Mouse (Mus musculus) thymus, adult 18-20 months (tissue): ENCODE measurements at regions not wholly inside any gene's neighbourhood (a gene's known extent, or its start where the extent isn't known, plus 50 kb on each side); places are given as distances from the start of the nearest gene placed in this dataset.
A peak's percentile ranks its signal among the peaks of the same experiment; 100 is the strongest.

Experiments
- DNase-seq, 2 experiments: peaks; one replicate each; pipeline ENCODE4 v3.0.0; 2022; ENCODE audit warnings: mixed read lengths in 2 of 2

DNA sequence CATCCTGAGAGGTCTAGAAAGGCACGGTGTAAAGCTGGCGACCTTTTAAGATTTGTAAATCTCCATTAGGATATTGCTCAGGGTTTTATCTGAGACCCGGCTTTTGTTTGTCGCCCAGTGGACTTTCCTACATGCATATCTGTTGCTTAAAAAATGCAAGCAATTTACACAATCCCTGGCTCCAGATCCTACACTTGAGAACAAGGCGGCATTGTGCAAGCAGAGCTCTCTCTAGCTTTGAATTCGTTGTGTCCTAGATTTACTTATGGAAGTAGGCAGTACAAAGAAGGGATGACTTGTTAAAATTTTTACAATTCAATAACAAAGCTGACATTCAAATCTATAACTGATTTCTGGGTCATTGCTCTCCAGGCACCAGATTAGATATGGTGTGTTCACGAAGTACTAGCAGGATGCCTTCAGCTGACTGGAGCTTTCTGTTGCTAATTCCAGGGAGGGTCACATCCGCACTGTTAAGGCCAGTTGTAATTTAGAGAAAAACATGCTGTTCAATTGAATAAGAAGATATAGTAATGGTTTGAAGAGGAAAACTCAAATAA is 62.2 kb upstream of the Teddm2 start:
- DNase-seq: no peak

DNA sequence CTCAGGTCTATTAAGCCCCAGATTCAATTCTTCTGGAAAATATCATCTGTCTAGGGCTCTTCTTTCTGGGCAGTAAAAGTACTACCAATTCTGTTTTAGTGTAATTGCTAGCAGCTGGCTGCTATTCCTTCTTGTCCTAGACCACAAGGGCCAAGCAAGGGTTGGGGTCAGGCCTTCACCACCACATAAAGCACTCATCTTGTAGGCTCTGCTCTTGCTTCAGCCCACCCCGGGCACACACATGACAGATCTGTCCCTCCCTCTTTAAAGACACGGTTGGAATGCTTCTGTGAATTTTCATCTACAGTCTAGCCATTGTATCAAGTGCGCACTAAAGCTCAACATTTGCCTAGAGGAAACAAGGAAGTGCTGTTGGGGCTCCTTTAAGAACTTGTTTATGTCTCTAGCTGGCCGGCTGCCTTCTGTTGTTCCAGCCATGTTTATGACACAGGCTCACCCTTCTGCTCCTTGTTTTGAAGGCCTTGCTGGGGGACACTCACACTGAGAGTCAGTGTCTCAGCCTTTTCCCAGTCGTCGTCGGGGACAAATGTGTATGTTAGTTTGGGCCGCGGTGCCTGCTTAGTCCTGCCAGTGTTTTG is 63.8 kb upstream of the Teddm2 start:
- DNase-seq: no peak

DNA sequence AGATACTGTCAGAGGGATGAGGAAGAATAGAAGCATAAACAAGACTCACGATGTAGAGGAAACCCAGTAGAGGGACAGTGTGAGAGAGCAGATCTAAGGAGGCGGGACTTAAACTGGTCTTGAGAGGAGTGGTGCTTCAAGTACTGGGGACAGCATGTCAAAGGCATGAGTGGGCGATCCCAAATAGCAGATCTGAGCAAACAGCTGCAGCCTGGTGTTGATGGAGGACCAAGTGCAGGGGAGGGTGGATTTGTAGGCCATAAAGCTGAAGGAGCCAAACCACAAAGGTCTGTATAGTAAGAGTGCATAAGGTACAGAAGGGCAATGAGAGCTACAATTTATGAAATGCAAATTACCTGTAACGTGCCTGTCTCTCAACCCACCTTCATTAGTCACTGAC is 69.4 kb upstream of the Teddm2 start:
- DNase-seq: no peak

DNA sequence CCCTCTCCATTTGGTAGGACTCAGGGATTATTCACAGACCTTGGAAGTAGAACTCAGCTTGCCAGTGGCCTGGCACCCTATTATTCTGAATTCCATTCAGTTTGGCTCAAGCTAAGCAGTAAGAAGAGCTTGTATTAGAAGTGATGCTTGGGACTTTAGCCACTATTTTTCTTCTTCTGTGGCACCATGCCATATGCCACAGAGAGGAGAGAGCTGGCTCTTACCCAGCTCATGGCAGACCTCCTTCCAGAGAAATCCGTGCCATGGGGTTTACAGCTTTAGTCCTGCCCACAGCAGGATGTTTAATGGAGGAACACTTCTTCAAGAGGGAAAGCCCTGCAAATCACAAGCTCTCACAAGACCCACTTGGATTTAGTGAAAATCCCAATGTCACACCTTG is 74.3 kb upstream of the Teddm2 start:
- no peak for DNase-seq

DNA sequence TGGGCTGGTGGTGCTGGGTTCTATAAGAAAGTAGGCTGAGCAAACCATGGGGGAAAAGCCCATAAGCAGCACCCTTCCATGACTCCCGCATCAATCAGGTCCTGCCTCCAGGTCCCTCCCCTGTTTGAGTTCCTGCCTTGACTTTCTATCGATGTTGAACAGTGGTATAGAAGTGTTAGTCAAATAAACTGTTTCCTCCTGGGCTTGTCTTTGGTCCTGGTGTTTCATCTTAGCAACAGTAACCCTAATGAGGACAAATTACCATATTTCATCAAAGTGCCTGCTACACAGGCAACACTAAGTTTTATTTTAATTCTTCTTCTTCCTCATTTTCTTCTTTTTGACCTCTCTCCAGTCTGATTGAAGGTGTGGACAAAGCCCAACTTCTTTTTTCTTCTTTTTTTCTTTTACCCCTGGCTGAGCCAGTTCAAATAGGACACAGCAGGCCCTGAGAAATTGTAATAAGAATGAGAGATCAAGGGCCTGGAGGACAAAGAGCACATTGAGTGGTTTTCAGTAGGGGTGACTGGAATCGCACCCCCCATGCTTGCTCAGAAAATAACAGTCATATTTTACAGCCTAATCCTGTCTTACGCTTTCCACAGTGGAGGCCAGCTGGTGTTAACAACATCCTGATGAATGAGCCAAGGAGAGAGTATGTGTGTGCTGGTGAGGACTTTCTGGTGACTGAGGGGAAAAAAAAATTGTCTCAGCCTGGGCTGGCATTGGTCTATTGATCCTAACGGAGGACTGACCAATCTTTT is 78.1 kb upstream of the Teddm2 start:
- DNase-seq: no peak

DNA sequence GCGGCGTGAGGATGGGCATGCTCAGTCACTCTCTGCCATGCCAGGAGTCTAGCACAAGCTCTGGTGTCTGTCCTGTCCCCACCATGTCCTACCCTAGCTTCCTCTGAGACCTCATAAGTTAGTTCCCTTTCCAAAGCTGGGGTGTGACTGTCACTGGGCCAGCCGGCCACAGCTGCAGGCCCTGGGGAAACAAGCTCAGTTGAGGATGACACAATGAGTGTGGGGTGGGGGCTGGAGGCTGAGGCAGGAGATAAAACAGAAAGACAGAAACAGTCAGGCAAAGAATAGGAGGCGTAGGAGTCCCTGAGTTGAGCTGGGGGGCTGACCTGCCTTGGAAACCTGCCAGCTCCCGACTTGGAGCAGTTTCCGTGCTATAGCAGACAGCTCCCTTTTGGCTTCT is 80.9 kb upstream of the Teddm2 start:
- peak in 1 of 2 experiments; percentile 1 for DNase-seq

DNA sequence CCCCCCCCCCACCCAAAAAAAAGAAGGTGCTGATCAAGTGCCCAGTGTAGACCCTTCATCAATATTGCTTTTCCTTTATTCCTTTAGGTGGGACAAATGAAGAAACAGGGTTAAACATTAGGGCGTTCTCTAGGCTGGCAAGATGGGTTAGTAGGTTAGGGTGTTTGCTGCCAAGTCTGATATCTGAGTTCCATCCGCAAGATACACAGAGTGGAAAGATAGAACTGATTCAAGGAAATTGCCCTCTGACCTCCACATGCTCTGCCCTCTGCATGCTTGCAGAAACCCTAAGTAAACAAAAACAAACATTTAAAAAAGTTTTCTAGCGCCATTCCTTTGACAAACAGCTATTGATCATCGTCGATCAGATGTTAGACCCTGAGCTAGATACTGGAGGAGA is 85.6 kb upstream of the Teddm2 start:
- no peak for DNase-seq

DNA sequence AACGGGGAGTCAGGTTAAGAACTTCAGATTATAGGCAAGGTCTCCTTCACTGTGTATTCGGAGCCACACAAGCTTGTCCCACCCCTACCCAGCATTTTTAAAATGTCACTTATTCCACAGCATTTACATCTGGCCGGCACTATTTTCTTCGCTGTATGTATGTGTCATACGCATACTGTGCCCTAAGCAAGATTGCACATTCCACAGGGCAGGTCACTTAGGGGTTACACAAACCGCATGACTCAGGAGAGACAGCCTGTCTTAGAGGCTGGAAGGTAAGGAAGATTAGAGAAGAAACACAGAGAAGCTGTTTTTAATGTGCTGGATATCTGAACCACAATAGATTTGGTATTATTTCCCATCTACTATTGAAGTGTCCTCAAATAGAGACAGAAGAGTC is 86.6 kb upstream of the Teddm2 start:
- DNase-seq: no peak

DNA sequence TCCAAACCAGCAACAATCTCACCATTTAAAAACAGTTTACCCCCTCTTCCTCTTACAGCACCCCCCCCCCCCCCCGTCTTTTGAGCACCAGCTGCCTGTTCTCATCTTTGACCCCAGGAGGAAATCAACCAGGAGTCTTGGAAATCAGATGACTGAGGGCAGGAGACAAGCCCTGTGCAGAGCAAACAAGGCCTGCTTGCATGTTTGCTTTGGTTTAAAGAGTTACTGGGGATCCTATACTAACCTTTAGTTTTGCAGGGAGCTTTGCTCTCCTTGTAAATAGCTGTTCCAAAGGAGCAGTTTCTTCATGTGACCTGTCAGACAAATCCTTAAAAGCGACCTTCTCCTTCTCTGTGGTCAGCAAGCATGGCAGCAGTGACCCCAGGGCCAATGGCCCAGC is 88.3 kb upstream of the Teddm2 start:
- DNase-seq: no peak

DNA sequence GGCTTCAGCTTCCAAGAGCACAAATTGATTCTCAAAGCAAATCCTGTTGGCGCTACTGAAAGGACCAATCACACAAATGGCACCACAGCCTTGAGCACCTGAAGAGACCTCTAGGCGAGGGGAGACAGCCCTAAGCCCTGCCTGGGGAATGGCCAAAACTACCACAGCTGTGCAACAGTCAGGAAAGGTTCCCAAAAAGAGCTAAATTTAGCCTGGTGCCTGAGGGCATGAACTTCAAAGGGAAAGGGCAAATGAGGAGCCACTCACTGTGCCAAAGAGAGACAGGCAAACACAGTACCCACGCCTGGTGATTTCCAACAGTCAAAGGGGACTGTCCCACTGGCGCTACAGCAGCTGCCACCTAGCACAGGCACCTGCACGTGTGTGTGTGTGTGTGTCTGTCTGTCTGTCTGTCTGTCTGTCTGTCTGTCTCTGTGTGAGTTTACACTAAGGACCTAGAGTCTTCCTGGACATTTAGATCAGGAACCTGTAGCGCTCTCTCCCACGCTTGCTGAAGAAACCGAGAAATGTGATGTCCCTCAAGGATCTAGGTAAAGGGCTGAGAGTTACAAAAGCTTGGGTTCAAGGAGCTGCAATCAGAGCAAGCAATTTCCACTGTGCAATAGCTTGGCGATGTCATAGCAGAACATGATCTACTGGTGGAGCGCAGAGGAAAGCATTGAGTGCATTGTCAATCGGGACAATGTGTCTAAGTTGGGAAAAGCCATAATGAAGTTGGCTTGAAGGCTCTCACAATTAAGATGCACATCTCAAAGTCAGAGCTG is 90.8 kb upstream of the Teddm2 start:
- DNase-seq: no peak

DNA sequence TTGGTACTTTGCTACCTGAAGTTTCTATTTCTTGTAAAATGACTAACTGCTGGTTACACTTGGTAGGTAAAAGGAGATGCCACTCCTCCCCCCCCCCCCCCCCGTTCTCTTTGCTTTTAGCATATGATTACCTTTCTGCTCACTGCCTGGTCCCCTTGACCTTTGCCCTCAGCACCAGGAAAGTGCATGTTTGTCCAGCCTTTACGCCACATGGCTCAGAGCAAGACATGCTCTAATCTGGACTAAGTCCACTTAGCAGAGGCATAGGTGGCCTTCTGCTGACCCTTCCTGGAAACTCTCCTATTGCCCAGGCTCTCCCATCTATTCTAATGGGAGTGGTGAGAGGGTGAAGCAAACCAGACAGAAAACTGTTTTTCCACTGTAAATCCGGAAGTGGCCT is 92.4 kb upstream of the Teddm2 start:
- no peak for DNase-seq

DNA sequence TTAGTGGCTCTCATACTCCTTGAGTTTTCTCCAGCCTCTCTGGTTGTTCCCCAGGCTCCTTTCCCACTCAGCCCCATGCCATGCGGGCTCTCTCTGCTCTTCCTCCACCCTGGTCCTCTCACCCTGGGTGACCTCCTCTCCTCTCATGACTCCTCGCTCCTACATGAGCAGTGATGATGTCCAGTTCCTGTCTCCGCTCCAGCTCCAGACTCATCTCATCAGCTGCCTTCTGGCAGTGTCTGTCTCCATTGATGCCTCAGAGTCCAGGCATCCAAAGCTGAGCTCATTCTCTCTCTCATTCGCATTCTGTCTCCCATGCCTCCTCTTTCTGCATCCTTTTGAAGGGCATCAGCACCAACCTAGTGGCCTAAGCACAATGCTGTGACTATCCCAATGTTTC is 94.8 kb upstream of the Teddm2 start:
- DNase-seq: no peak

DNA sequence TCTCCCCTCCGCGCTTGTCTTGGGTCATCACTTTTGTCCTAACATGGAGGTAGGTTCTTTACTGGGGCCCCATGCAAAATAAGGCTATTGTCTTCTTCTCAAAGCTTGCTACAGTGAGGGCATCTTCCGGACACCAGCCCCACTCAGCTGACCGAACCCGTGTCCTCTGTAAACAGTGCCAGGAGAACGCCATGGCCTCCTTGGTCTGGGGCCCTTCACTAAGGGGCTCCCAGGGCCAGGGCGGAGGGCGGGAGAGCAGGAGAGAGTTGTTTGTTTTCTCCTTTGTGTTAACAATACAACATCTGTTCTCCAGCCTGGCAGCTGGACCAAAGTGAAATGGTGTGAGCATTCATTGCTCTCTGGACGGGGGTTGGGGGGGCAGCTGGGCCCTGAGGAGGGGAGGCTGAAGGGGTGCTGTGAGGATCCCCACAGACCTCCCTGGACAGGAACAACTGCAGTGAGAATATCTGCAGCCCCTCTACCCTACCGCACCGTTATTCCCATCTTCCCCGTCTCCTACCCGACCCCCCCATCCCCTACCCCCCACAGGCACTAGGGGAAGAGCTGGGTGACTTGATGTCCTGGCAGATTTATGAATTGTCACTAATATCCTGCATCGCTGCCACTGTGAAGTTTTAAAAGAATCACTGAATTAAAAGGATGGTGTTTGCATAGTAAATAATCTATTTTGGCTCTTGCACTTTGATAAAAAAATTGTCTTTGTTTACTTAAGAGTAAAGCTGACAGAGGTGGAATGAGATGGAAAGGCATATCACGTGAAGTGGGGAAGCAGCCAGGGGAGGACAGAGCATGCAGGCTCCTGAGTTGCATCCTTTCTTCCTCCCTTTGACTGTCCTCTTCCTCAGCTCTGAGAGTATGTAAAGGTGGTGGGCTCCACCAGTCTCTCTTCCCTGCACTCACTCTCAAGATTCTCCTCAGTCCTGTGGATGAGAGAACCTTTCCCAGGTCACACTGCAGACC is 97.5 kb upstream of the Teddm2 start:
- DNase-seq: no peak

DNA sequence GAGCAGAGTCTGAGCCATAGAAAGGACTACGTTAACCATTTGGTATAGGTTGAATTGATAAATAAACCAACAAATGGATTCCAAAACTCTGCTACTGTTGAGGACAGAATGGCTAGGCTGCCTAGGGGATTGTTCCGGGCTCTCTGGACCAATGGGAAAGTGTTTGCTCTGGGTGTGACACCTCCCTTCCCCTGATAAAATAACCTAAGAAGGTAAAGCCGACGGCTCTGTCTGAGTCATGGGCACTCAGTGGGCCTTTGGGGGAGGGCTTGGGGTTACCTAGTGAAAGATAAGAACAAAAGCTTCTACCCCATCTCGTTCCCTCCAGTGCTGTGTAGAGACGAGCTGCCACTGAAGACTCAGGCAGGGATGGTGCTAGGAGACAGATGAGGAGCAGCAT is 99.7 kb upstream of the Teddm2 start:
- no peak for DNase-seq

DNA sequence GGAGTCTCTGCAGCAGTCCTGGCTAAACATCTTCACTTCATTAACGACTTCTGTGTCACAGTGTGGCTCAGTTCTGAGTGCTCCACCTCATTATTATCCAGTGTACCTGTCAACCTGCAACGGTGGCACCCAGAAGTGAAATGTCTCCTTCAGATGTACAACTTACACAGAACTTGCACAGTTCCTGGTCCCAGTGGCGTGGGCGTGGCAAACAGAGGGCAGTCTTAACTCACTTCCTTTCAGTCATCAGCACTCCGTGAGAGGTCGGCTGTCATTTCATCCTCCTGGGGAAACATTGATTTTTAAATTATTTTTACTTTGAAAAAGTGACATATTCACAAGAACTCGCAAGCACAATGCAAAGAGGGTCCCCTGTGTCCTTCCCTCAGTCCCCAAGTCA is 103.6 kb upstream of the Teddm2 start:
- no peak for DNase-seq

DNA sequence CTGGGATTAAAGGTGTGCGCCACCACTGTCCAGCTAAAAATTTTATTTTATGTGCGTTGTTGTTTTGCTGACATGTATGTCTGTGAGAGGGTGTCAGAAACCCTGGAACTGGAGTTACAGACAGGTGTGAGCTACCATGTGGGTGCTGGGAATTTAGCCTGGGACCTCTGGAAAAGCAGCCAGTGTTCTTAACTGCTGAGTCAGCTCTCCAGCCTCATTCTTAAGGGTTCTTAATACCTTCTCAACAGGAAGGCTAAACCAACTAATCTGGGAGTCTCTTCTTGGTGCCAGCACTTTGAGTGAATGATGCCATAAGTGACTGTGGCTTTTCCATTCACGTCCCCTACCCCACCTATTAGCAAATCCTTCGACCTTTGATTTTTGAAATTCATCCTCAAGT is 104.6 kb upstream of the Teddm2 start:
- DNase-seq: no peak

DNA sequence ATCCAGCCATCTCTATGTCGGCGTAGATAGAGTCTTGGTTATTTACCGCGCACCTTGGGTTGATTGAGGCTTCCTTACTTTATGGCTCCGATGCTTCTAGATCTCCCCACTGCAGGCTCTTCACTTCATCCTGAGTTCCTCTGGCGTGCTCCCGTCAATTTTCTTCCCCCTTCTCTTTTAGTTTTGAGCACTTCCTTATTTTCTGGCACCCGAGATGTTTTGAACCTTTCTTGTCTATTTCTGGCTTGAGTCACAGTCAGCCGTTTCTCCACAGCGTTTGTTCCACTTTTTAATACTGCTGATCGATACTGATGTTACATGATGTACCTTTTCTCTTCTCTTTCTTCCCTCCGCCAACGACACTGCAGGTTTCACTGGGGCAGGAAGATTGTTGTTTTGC is 106.0 kb upstream of the Teddm2 start:
- no peak for DNase-seq

DNA sequence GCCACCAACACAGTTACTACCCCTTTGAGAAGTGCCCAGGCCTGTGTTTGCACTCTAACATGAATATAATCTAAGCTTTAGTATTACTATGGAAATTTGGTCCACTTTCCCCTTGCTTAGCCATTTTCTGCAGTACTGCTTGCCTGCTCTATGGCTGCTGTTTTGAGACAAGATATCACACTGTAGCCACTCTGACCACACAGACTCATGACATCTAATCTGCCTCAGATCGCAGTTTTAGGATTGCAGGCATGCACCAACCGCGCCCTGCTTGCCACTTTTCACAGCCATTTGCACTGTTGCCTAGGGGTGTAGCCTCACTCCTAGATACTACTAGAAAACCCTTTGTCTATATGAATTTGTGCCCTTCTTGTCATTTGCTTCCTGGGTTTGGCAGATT is 107.4 kb upstream of the Teddm2 start:
- no peak for DNase-seq

DNA sequence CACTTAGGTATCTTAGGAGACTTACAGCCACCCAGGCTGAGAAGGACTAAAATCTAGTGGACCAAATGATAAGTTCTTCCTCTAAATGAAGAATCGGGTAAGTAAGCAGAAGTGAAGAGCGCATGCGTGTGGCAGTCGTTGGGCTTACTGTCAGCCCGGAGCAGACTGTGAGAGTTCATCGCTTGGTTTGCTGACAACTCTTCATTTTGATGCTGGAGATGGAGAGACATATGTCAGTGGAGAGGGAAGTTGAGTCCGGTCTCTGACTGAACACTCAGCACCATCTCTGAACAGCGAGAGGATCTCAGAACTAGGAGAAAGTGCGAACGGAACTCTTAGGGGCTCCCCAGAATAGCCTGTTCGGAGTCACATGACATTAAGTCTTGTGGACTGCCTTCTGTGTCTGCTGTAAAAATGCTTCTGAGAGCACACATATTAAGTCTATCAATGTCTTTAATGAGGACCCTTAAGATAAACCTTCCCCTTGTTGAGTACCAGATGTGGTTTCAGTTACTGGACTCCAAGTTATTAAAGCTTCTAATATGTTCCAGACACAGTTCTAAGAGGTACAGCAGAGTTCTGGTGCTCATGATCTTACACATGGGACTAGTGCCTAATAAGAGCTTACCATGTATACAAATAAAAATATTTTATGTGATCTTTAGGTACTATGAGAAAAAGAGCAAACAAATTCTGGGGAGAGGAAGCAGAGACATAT is 108.7 kb upstream of the Teddm2 start:
- DNase-seq: no peak

DNA sequence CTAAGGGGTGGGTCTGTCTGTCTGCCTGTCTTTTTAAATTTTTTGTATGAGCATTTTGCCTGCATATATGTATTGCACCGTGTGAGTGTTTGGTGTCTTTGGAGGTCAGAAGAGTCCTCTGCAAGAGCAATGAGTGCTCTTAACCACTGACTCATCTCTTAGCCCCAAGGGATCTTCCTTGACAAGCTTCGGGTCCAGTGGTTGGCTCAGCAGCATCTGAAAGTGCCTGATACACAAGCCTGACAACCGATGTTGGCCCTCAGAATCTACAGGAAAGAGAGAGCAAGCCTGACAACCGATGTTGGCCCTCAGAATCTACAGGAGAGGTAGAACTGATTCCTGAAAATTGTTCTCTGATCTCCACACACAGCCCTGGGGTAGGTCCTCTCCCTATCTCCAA is 110.7 kb upstream of the Teddm2 start:
- DNase-seq: no peak

DNA sequence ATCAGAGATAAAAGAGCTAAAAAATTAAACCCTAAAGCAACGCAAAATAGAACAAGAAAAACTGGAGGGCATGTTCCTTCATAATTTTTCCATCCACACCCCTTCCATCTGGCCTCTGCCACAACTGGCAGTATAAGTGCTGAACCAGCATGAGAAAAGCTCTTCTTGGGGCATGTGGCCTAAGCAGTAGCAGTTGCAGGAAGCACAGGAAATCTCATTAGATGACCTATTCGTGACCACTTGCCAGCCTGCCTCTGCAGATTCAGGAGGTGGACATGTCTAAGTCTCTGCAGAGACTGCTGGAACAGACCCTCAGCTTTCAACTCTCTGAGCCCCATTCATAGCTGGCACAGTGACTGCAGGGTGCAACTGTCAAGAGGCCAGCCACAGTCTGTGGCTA is 116.5 kb upstream of the Teddm2 start:
- DNase-seq: no peak

DNA sequence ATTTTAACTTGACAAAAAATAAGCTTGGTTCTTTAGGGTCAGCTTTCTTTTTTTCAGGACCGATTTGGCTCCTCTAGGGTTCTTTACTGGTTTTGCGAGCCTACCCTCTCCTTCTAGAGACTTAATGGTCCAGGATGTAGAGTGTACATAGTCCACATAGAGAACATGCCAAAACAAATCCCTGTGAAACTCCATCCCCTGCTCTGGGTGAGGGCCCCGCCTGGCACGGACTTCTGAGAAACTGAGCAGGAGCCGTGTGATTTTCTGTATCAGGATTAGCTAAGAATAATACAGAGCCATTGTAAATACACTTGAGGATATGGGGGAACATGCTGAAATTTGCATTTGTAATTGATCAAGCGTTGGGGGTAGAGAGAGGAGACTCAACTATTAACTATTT is 118.2 kb upstream of the Teddm2 start:
- DNase-seq: no peak
